Mouse (Mus musculus) liver, embryonic 14.5 days (tissue): ENCODE data around the gene Pdxk.

ENCODE experiments used
- CTCF ChIP-seq: IDR thresholded peaks from 2 replicates; pipeline ENCODE4 v1.5.1; 2016; ENCODE audit warnings: antibody characterized with exemption, low read depth, control low read depth
- EP300 ChIP-seq: IDR thresholded peaks from 2 replicates; pipeline ENCODE4 v1.6.1; 2016; ENCODE audit warnings: antibody characterized with exemption, low read depth

- TF ChIP-seq CTCF = peak; percentile 85
- TF ChIP-seq EP300 = no peak
These were observed 24.0 kb downstream of the Pdxk start for GRCm38 (mm10) chr10:78440812-78441211.
